Mouse (Mus musculus) mature B cell (primary cell): ENCODE measurements around the gene Nfil3.

Experiments
- in situ Hi-C: fragments of 300-500 bp; cut with MboI; formaldehyde crosslinking; loops from 2 replicates; pipeline ENCODE4 v1.14.3; 2019

Nfil3 gene

DNA sequence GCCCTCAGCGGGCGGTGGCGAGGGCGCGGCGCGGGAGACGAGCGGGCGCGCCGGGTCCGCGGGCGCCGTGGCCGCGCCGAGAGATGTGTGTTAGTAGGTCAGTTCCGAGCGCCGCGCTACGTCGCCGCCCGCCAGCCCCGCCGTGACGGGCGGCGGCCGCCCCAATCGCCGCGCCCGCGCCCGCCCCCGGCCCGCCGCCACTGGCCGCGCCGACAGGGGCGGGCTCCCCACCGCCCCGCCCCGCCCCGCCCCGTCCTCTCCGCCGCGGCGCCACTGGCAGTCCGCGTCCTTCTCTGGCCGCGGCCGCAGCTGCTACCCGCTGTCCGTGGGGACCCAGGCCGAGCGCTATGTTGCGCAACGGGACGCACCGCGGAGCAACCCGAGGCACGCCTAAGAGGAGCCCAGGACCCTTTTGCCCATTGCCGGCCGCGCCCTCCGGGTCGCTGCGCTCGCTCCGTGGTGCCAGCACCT is at the start of gene Nfil3:
Nfil3 (minus strand) TSS at position 123 of the 471 bp plus-strand sequence.
- in situ Hi-C loops, result loop anchor here (10.0 to 25.0 kb wide), 3 partner anchors 276 to 1144 kb away; partner anchors contain the start of gene Gadd45g

DNA sequence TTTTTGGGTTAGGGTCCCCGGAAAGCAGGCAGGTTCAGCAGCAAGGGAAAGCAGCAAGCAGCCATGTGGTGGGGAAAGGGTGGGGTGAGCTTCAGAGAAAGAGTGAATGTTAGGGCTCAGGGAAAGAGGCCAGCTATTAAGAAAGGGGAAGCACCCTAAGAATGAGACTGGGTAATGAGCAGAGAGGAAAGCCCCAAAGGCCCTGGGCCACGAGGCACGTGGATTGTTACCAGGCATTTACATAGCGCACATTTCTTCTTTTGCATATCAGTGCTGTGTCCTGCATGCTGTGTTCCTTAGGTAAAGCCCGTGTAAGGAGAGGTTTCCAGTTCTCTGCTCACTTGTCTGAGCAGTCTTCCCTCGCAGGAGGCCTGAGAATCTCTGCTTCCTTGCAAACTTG is 43.4 kb upstream of the Nfil3 start:
- in situ Hi-C loops, result no loop called here

DNA sequence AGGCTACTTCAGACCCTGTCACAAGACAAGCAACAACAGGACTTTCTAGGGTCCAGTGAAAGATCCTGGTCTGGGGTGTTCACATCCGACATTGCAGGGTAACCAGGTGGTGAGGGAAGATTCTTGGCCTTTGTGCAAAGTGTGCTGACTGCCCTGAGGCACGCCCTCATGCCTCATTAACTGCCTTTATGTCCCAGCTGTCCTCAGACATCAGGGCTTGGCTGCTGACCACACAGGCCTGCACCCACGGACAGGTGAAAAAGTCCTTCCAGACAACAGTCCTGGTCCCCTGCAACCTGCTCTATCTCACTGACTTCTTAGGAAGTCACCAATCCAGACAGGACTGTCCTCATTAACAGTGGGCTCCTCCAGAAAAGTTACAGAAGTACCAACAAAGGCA is 39.4 kb upstream of the Nfil3 start:
- in situ Hi-C loops, result no loop called here

DNA sequence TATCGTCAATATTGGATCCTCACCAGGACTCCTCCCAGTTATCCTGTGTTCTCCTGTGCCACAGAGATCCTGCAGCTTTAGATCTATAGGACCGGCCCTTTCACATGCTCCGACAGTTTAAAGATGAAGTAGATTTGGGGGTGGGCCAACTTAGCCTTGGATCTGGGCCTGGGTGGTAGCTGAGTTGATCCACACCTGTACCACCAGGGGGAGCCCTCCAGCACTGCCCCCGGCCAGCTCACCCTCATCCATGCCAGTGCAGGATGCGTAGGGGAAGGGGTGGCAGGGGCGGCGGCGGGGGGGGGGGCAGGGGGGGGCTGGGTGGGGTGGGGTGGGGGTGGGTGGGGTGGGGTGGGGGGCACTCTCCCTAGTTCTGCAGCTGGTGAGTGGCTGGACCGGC is 38.7 kb upstream of the Nfil3 start:
- in situ Hi-C loops, result no loop called here

DNA sequence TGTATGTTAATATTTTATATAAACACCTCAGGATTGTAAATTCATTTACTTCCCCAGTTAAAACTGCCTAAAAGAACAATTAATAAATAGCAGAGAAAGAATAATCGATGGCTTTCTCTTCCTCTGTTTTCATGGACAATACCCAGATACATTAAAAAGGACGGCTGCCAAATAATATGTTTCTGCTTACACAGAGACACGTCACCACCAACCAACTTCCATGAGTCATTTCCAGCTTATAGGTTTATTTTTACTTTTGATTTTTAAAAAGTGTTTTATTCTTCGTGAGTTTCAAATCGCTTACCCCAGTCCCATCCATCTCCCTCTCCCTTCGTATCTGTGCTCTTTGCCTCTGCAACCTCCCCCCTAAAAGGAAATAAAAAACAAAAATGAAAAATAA is 38.1 kb upstream of the Nfil3 start:
- in situ Hi-C loops, result no loop called here

DNA sequence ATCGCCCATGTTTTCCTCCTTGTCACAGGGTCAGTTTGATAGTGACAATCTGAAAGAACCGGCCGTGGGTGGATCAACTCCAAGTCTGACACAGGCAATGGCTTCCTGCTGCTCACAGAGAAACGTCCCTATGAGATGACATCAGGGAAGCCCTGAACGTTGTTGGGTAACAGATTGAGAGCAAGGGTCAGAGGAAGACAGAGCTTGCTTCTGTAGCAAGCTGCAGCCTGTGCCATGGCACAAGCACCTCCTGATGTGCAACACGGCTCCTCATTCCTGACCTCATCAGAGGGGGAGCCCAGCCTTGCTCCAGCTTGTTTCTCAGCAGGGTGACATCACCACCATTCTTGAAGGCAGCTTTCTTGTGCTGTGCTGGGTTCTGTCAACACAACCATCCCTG is 37.1 kb upstream of the Nfil3 start:
- in situ Hi-C loops, result no loop called here

DNA sequence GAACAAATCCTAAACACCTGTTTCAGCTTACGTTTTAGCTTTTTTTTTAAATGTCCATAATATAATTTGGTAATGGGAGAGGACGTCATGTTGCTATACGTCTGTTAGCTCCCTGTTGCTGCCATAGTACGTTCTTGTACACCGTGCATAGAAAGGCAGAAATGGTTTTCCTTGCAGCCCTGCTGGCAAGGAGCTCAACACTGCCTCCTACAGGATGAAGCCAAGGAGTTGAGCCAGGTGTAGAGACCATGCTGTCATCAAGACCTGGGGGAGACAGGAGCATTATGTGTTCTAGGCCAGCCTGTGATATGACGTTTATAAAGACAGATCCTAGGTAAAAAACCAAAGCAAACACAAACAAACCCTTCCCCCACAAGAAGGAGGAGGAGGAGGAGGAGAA is 36.2 kb upstream of the Nfil3 start:
- in situ Hi-C loops, result no loop called here

DNA sequence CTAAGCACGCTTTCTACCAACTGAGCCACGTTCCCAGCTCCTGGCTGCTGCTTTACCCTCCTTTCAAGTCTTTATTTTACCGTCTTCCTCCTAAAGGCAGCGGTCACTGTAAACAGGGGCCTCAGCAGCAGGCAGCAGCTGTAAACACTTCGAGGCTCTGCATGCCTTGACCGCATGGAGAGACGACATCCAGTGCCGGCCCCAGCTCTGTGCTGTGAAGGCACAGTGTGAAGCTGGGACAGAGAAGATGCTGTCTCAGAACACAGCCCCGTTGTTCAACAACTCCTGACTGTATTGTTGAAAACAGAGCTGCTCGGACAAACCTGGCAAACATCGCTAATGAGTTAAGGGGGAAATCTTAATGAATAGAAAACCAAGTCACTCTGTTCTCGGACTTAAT is 30.6 kb upstream of the Nfil3 start:
- in situ Hi-C loops, result no loop called here

DNA sequence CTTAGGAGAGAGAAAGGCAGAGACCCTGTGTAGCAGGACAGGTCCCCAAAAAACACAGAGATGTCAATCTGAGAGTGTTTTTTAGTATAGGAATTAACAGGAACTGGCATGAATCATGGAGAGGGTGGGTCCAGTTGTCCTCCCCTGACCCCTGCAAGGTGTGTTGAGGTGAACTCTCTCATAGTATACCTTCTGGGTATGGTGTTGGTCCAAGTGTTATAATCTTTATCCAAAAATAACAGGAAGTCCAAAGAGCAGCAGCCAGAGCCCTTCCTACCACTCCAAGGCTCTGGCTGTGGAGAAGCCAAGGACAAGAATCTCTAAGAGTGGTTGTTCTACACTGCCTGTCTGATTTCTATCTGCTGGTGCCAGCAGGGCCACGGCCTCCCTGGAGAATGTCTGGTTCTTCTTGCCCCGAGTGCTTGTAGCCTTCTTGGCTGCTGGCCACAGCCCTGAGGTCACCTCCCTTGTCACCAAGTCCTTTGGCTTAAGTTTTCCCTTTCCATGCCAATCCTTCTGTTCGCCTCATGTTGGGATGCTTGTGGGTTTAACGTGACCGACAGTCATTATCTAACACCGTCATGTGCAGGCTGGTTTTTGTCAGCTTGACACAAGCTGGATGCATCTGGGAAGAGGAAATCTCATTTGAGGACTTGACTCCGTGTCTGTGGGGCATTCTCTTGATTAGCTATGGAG is 27.8 kb upstream of the Nfil3 start:
- in situ Hi-C loops, result no loop called here

DNA sequence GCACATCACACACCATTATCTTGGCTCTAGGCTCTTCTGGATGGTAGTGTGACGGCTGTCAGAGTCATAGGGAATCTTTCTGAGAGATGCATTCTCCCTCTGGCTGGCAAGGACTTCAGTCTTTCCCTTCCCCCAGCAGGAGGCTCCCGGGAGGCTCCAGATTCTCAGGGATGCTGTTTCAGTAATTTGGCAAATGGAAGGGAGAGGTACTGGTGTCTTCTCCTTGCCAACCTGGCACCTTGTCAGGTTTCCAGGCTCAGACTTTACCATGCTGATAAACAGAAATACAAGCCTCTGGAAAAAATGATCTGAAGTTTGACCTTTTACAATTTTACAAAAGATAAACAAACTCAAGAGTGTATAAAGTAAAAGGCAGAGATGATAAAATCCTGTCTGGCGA is 26.9 kb upstream of the Nfil3 start:
- in situ Hi-C loops, result no loop called here

DNA sequence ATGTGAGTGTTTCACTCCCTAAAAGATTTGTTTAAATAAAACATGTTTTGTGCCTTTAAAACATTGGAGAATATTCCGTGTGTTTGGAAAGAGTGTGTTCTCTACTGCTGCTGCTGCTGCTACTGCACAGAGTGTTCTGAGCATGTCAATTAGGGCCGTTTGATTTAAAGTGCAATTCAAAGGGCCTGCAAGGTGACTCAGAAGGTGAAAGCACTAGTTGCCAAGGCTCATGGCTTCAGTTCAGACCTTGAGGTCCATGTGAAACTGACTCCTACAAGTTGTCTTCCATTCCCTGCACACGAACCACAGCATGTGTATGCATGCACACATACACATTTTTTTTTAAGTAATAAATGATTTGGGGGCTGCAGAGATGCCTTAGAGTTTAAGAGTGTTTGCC is 22.4 kb upstream of the Nfil3 start:
- in situ Hi-C loops, result no loop called here

DNA sequence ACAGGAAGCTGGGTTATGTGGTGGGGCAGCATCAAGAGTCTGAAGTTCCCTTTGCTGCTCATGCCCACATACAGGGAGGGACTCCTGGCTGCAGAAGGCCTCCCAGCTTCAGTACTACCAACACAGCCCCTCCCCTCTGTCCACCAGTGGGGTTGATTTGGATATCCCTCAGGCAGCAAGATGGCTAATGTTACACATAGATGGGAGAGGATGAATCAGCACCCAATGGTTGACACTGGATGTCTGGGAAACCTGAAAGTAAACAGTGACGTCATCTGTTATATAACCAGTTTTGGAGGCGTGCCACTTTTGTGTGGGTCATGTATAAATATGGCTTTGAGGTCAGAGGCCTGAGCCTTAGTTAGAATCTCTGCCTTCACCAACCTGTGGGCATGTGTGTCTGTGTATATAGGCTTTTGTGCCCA is 20.6 kb upstream of the Nfil3 start:
- in situ Hi-C loops, result no loop called here

DNA sequence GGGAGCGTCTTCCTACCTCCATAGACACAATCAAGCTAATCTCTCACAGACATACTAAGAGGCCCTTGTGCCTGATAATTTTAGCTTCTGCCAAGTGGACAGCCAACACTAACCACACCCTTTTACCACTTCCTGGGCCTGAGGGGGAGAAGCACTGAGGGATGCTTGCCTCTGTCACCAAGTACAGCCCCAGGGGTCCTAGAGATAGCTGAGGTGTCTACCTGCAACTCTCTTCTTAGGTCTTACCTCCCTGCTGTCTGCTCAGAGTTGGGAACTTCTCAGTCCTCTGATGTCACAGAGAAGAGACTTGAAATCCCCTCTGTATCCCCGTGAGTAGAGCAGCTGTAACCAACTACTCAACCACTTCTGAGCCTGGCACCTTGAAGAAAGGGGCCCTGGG is 19.6 kb upstream of the Nfil3 start:
- in situ Hi-C loops, result no loop called here

DNA sequence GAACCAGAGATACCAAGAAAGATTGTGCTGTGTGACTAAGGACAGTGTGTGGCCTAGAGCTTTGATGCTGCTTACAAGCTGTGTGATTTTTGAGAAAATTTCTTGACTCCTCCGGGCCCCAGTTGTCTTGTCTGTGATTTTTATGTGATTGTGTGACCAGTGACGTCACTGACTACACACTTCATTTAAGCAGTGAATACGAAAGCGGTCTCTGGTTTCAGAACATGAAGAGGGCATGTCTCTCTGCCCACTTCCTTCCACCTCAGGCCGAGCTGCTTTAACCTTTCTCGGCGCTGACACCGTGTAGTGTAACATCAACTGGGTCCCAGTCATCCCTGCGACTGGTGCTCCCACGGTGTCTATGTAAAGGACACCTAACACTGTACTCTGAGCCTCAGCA is 17.7 kb upstream of the Nfil3 start:
- in situ Hi-C loops, result loop anchor here (25.0 kb wide), 1 partner anchor 1161 kb away; the partner anchor contains the start of gene Gadd45g

DNA sequence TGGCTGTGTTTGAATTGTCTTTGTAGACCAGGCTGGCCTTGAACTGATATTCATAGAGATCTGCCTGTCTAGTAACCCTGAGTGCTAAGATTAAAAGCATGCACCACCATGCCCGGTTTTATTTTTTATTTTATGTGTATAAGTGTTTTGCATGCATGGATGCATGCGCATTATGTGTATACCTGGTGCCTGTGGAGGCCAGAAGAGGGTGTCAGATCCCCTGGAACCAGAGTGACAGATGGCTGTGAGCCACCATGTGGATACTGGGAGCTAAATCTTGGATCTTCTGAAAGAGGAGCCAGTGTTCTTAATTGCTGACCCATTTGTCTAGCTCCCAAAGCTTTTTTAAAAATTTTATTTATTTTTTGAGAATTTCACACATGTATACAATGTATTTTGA is 16.9 kb upstream of the Nfil3 start:
- in situ Hi-C loops, result loop anchor here (25.0 kb wide), 1 partner anchor 1161 kb away; the partner anchor contains the start of gene Gadd45g

DNA sequence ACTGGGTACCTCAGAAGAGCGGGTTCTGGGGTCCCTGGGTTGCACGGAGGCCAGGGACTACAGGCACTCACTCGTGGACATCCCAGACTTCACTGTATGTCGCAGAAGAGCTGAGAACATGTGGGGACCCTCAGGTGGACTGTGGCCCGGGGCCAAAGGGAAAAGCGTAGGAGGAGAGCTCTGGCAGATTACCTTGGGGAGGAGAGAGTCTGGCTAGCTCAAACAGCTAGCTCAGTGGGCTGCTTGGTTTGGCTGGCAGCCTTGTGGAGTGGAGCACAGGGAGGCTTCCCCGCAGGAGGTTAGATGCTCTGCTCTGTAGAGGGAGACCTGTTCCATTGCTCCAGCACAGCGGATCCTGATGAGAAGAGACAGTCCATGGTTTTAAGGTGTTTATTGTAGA is 15.3 kb upstream of the Nfil3 start:
- in situ Hi-C loops, result loop anchor here (25.0 kb wide), 1 partner anchor 1159 kb away; the partner anchor contains the start of gene Gadd45g

DNA sequence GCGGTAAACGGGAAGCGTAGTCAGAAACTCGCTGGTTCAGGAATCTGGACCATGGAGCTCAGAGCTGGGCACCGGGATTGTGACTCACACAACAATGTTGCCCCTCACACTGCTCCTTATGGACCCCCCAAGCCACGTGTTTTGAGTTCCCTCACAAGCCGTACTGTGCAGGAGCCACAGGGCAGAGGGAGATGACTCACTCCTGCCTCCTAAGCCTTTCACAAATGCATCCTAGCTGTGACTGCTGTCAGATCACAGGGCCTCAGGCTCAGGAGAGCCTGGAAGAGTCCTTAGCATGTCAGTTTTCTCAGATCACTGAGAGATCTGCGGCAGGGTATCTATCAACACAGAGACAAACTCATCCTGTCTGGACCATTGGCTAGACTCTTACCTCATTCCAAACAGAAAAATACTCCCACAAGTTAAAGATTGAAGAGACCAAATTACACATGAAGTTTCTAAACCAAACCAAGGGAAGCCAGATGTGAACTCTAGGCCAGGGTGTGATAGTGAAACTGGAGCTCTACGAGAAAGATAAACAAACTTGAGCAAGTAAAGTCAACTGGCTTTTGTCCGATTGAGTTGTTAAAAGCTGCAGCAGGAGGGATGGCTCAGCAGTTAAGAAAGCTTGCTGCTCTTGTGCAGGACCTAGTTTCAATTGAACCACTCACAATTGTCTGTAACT is 13.5 kb upstream of the Nfil3 start:
- in situ Hi-C loops, result loop anchor here (25.0 kb wide), 1 partner anchor 1157 kb away; the partner anchor contains the start of gene Gadd45g

DNA sequence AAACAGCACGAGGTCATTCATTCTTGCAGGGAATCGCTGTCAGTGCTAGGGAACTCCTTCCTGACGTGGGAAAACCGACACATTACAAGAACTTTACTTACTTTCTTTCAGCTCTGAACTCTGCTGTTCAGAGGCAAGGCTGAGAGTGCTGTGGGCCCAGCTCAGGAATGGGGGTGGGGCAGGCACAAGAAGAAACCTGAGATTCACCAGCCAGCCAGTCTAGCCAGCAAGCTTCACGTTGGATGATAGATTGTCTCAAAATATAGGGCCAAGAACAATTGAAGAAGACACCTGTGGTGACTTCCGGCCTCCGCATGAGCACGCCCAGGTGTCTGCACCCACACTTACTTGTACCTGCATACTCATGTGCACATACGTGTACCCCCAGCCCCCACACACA is 9.3 kb upstream of the Nfil3 start:
- in situ Hi-C loops, result loop anchor here (25.0 kb wide), 1 partner anchor 1153 kb away; the partner anchor contains the start of gene Gadd45g

DNA sequence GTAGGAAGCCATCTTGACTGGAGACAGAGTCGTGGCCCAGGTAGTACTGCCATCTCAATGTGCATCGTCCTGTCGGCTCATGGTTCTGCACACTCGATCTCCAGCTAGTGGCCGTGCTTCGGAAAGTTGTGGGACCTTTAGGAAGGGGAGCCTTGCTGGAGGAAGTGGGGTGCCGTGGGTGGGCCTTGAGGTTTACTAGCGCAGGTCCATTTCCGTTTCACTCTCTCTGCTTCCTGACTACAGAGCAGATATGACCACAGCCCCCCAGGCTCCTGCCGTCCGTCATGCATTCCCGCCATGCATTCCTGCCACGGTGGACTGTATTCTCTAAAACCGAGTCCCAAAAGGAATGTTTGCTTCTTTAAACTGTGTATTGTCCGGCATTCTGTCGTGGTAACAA is 8.1 kb upstream of the Nfil3 start:
- in situ Hi-C loops, result loop anchor here (10.0 to 25.0 kb wide), 3 partner anchors 284 to 1152 kb away; partner anchors contain the start of gene Gadd45g

DNA sequence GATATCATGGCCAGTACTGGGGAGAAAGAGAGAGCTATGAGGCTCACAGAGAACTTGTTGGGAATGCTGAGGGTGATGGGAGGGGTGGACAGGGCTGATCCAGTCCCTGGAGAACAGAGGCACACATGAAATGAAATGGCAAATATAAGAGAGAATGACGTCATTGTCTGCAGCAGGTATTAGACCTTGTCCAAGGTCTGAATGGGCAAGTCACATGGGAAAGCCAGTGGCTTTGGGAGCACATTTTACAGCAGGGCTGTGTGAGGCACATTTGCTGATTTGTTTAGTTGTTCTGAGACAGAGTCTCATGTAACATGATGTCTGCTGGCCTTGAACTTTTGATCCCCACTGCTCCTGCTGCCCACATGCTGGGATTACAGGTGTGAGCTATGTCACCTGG is 7.0 kb upstream of the Nfil3 start:
- in situ Hi-C loops, result loop anchor here (10.0 to 25.0 kb wide), 3 partner anchors 283 to 1151 kb away; partner anchors contain the start of gene Gadd45g

DNA sequence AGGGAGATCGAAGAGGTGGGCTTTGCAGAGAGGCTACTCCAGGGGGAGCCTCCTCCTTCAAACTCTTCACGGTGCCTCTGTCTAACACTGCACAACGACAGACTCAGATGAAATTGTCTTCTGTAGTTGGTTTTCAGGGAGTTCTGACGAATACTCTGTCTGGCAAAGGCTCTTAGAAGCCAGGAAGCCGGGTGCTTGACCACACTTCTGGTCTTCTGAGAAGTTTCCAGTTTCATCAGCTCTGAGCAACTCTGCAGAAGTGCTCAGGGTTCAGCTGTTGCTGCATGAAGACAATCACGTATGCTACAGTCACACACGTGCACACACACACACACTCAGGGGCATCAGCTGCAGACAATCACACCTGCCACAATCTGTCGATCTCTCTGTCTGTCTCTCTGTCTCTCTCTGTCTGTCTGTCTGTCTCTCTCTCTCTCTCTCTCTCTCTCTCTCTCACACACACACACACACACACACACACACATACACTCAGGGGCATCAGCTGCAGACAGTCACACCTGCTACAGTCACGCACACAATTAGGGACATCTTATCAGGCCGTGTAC is 5.4 kb upstream of the Nfil3 start:
- in situ Hi-C loops, result loop anchor here (10.0 to 25.0 kb wide), 3 partner anchors 281 to 1149 kb away; partner anchors contain the start of gene Gadd45g

DNA sequence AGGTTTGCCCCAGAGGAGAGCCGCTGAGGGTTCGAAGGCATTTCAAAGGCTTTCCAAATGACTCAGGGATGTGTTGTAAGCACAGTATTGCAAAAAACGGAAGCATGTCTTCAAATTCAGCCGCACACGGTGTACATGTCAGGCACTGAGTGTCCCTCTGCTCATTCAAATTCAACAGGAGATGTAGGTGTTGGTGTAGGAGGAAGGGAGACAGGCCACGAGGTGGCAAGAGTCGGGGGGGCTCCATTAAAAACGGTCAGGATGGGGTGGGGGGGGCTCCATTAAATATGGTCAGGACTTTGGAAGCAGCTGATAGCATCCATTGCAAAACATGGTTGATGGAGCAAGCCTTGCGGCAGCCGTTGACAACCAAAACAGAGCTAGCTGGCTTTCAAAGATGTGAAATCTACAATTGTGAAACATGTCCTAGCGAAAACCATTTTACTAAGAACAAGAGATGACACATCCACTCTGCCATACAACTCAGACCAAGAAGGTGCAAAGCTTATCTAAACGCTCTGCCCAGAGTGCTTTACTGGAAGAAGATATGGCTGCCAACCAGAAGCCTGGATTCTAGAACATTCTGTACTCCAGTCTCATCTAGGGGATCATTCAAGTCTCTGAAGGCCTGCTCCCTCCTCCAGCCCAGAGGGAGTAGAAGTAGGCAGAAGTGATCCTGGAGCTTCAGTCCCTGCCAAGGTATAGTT is 4.8 kb upstream of the Nfil3 start:
- in situ Hi-C loops, result loop anchor here (10.0 to 25.0 kb wide), 3 partner anchors 281 to 1148 kb away; partner anchors contain the start of gene Gadd45g
